Mouse (Mus musculus) hindbrain, embryonic 15.5 days (tissue): Measurements from ENCODE around the gene Exoc2. TPM values are rescaled to one million over a fixed set of nuclear protein-coding genes. Genes with fewer than 3 reads are reported as not detected.

Experiments
- ATAC-seq: fragments of 200-750 bp; cut with Nextera tagmentation; 2 replicates; pipeline ENCODE4 v1.8.0; 2017; ENCODE audit warnings: low read depth, moderate number of reproducible peaks, moderate TSS enrichment; ENCODE audit not compliant: low FRiP score
- H3K27ac ChIP-seq: fragments of 300-500 bp; sonication (generic); replicated peaks from 2 replicates; pipeline ENCODE4 v1.5.1; 2015; ENCODE audit warnings: mild to moderate bottlenecking, inconsistent platforms
- H3K27me3 ChIP-seq: fragments of 300-500 bp; sonication (generic); 2 replicates; pipeline ENCODE4 v1.6.1; 2015; ENCODE audit warnings: control low read depth, inconsistent platforms
- H3K36me3 ChIP-seq: fragments of 300-500 bp; sonication (generic); 2 replicates; pipeline ENCODE4 v1.6.1; 2015; ENCODE audit warnings: control low read depth, inconsistent platforms
- H3K4me1 ChIP-seq: fragments of 300-500 bp; sonication (generic); replicated peaks from 2 replicates; pipeline ENCODE4 v1.6.1; 2015; ENCODE audit warnings: control low read depth, inconsistent platforms
- H3K4me2 ChIP-seq: fragments of 300-500 bp; sonication (generic); 2 replicates; pipeline ENCODE4 v1.6.1; 2015; ENCODE audit warnings: moderate library complexity, mild to moderate bottlenecking, inconsistent platforms
- H3K4me3 ChIP-seq: fragments of 300-500 bp; sonication (generic); 2 replicates; pipeline ENCODE4 v1.5.1; 2015; ENCODE audit warnings: mild to moderate bottlenecking, inconsistent platforms
- H3K9ac ChIP-seq: fragments of 300-500 bp; sonication (generic); 2 replicates; pipeline ENCODE4 v1.6.1; 2015; ENCODE audit warnings: inconsistent platforms
- H3K9me3 ChIP-seq: fragments of 300-500 bp; sonication (generic); 2 replicates; pipeline ENCODE4 v1.6.1; 2016; ENCODE audit warnings: control low read depth, inconsistent platforms
- WGBS: fragments of 180-500 bp; shearing (Covaris S2); methylation state at CpG from one replicate; pipeline ENCODE4 v1.1.7; 2015; 5-methylcytosine and 5-hydroxymethylcytosine counted together
- polyA plus RNA-seq: library from polyadenylated mRNA; unstranded; fragments of >200 nt; fragmentation: Nextera tagmentation; extraction: Ambion mirVana; gene quantifications from 2 replicates; pipeline ENCODE4 v1.2.1, GENCODE M21; 2015

Exoc2 gene
- polyA plus RNA-seq, 1 experiment from 2014 or later: 50.0 TPM

GRCm38 (mm10) chr13:30989710-30990109, 15.8 kb upstream of the Exoc2 start:
- peaks cover 8% of the 10 kb centered on the region; the same call in 1 of the 2 replicates for H3K27me3 ChIP-seq
- ATAC-seq: no peak
- no peaks in the 10 kb centered on the region for H3K9me3 ChIP-seq
- no peak overlapping the region for H3K27ac ChIP-seq
- H3K9ac ChIP-seq: no peak overlapping the region
- 91% methylated on average over 10 of the region's 10 CpGs for WGBS
- no peak overlapping the region for H3K4me2 ChIP-seq
- no peaks in the 10 kb centered on the region for H3K36me3 ChIP-seq
- H3K4me3 ChIP-seq: no peak overlapping the region
- peaks cover 13% of the 10 kb centered on the region for H3K4me1 ChIP-seq

GRCm38 (mm10) chr13:30987686-30988085, 13.8 kb upstream of the Exoc2 start:
- H3K9ac ChIP-seq: no peak overlapping the region
- WGBS: 86% methylated on average over 2 of the region's 2 CpGs
- no peak overlapping the region for H3K4me2 ChIP-seq
- no peak overlapping the region for H3K27ac ChIP-seq
- H3K9me3 ChIP-seq: no peaks in the 10 kb centered on the region
- ATAC-seq: no peak
- no peaks in the 10 kb centered on the region for H3K36me3 ChIP-seq
- H3K4me1 ChIP-seq: peaks cover 13% of the 10 kb centered on the region
- H3K27me3 ChIP-seq: peaks cover 8% of the 10 kb centered on the region; the same call in 1 of the 2 replicates
- H3K4me3 ChIP-seq: no peak overlapping the region

GRCm38 (mm10) chr13:30986934-30987455, 13.1 kb upstream of the Exoc2 start:
- Histone ChIP-seq H3K27me3 (peaks cover 8% of the 10 kb centered on the region; the same call in 1 of the 2 replicates), H3K4me3 (no peak overlapping the region), H3K4me1 (peaks cover 13% of the 10 kb centered on the region), H3K9ac (no peak overlapping the region), H3K9me3 (no peaks in the 10 kb centered on the region), H3K27ac (no peak overlapping the region), H3K36me3 (no peaks in the 10 kb centered on the region), H3K4me2 (no peak overlapping the region)
- WGBS: 73% methylated on average over 10 of the region's 10 CpGs
- ATAC-seq: no peak

- Histone ChIP-seq H3K36me3 (no peaks in the 10 kb centered on the region), H3K9me3 (no peaks in the 10 kb centered on the region), H3K4me1 (peaks cover 13% of the 10 kb centered on the region), H3K27ac (peak overlapping the region; percentile 50), H3K4me2 (peak overlapping the region; percentile 61), H3K27me3 (peaks cover 8% of the 10 kb centered on the region; the same call in 1 of the 2 replicates), H3K9ac (peak overlapping the region; percentile 19; the same call in 1 of the 2 replicates), H3K4me3 (peak overlapping the region; percentile 28)
- WGBS: 18% methylated on average over 27 of the region's 27 CpGs
- ATAC-seq: peak; percentile 85
These were observed 11.9 kb upstream of the Exoc2 start for GRCm38 (mm10) chr13:30985598-30986466.

GRCm38 (mm10) chr13:30985275-30985597, 11.3 kb upstream of the Exoc2 start:
- H3K27me3 ChIP-seq: peaks cover 8% of the 10 kb centered on the region; the same call in 1 of the 2 replicates
- H3K9me3 ChIP-seq: no peaks in the 10 kb centered on the region
- peaks cover 13% of the 10 kb centered on the region for H3K4me1 ChIP-seq
- 18% methylated on average over 13 of the region's 13 CpGs for WGBS
- peak overlapping the region; percentile 28 for H3K4me3 ChIP-seq
- peak overlapping the region; percentile 50; the same call in 1 of the 2 replicates for H3K27ac ChIP-seq
- no peaks in the 10 kb centered on the region for H3K36me3 ChIP-seq
- peak overlapping the region; percentile 19; the same call in 1 of the 2 replicates for H3K9ac ChIP-seq
- peak overlapping the region; percentile 61 for H3K4me2 ChIP-seq
- ATAC-seq: no peak

- Histone ChIP-seq H3K36me3 (no peaks in the 10 kb centered on the region), H3K27ac (no peak overlapping the region), H3K4me3 (no peak overlapping the region), H3K9me3 (no peaks in the 10 kb centered on the region), H3K4me2 (no peak overlapping the region), H3K27me3 (no peaks in the 10 kb centered on the region), H3K4me1 (peaks cover 13% of the 10 kb centered on the region), H3K9ac (no peak overlapping the region)
- ATAC-seq: no peak
- 85% methylated on average over 1 of the region's 1 CpGs for WGBS
These were observed 7.8 kb upstream of the Exoc2 start for GRCm38 (mm10) chr13:30981666-30982065.

GRCm38 (mm10) chr13:30978224-30978623, 4.3 kb upstream of the Exoc2 start:
- Histone ChIP-seq H3K4me2 (no peak overlapping the region), H3K4me1 (peaks cover 5% of the 10 kb centered on the region; the same call in 1 of the 2 replicates), H3K36me3 (no peaks in the 10 kb centered on the region), H3K9ac (no peak overlapping the region), H3K4me3 (no peak overlapping the region), H3K27me3 (no peaks in the 10 kb centered on the region), H3K9me3 (no peaks in the 10 kb centered on the region), H3K27ac (no peak overlapping the region)
- no peak for ATAC-seq
- WGBS: 66% methylated on average over 4 of the region's 4 CpGs

GRCm38 (mm10) chr13:30976536-30977084, 2.7 kb upstream of the Exoc2 start:
- 69% methylated on average over 8 of the region's 8 CpGs for WGBS
- Histone ChIP-seq H3K4me3 (no peak overlapping the region), H3K4me2 (no peak overlapping the region), H3K36me3 (no peaks in the 10 kb centered on the region), H3K9me3 (no peaks in the 10 kb centered on the region), H3K27ac (no peak overlapping the region), H3K27me3 (no peaks in the 10 kb centered on the region), H3K9ac (no peak overlapping the region), H3K4me1 (peaks cover 14% of the 10 kb centered on the region)
- no peak for ATAC-seq

- peak overlapping the region; percentile 64; the same call in 1 of the 2 replicates for H3K9ac ChIP-seq
- no peaks in the 10 kb centered on the region for H3K36me3 ChIP-seq
- H3K4me2 ChIP-seq: peak overlapping the region; percentile 68
- ATAC-seq: peak; percentile 72
- H3K9me3 ChIP-seq: no peaks in the 10 kb centered on the region
- WGBS: 17% methylated on average over 5 of the region's 5 CpGs
- H3K4me3 ChIP-seq: peak overlapping the region; percentile 66
- peaks cover 14% of the 10 kb centered on the region for H3K4me1 ChIP-seq
- H3K27me3 ChIP-seq: no peaks in the 10 kb centered on the region
- 0 out of 2 replicates have a peak overlapping the region, but pooled peaks have one; percentile 47 for H3K27ac ChIP-seq
These were observed 346 bp upstream of the Exoc2 start for GRCm38 (mm10) chr13:30974247-30974630.

GRCm38 (mm10) chr13:30972102-30972501, 1.8 kb downstream of the Exoc2 start:
- Histone ChIP-seq H3K4me1 (peaks cover 14% of the 10 kb centered on the region), H3K36me3 (no peaks in the 10 kb centered on the region), H3K9me3 (no peaks in the 10 kb centered on the region), H3K4me3 (no peak overlapping the region), H3K27ac (no peak overlapping the region), H3K27me3 (no peaks in the 10 kb centered on the region), H3K4me2 (no peak overlapping the region), H3K9ac (no peak overlapping the region)
- 90% methylated on average over 2 of the region's 2 CpGs for WGBS
- ATAC-seq: no peak

- Histone ChIP-seq H3K27me3 (no peaks in the 10 kb centered on the region), H3K36me3 (no peaks in the 10 kb centered on the region), H3K4me2 (no peak overlapping the region), H3K4me1 (peaks cover 22% of the 10 kb centered on the region), H3K9ac (no peak overlapping the region), H3K9me3 (no peaks in the 10 kb centered on the region), H3K4me3 (no peak overlapping the region), H3K27ac (no peak overlapping the region)
- ATAC-seq: no peak
- 91% methylated on average over 3 of the region's 3 CpGs for WGBS
These were observed 2.8 kb downstream of the Exoc2 start for GRCm38 (mm10) chr13:30971047-30971446.

GRCm38 (mm10) chr13:30968311-30968710, 5.6 kb downstream of the Exoc2 start:
- Histone ChIP-seq H3K27ac (no peak overlapping the region), H3K9me3 (no peaks in the 10 kb centered on the region), H3K4me1 (peaks cover 17% of the 10 kb centered on the region), H3K4me3 (no peak overlapping the region), H3K36me3 (no peaks in the 10 kb centered on the region), H3K4me2 (no peak overlapping the region), H3K9ac (no peak overlapping the region), H3K27me3 (no peaks in the 10 kb centered on the region)
- no peak for ATAC-seq
- 70% methylated on average over 4 of the region's 4 CpGs for WGBS
